Mouse (Mus musculus): ENCODE measurements around the gene Nek9. TPM values are rescaled to one million over a fixed set of nuclear protein-coding genes. Genes with fewer than 3 reads are reported as not detected.

Nek9 gene
- polyA plus RNA-seq, 1 experiment = 11.1 TPM

DNA sequence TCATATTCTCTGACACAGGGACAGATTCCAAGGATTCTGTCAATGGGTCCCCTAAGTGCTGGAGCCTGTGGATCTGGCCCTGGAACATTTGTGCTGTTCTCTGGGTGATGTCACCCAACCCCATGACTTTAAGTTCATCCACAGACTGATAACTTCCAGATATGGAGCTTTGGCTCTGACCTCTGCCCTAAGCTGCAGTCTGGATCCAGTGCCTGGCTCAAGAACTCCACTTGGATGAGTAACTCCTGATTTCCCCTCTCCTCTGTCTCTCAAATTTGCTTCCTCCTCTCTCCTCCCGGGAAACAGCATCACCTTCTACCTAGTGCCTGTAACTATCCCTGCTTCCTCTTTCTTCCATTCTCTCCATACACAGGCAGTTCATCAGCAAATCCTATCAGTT lies 41.1 kb upstream of the Nek9 start:
- Histone ChIP-seq H3K27me3 (ENCODE audit: control insufficient read depth, insufficient read depth, low read length) (no peaks in the 10 kb centered on the region), H3K27ac (ENCODE audit: insufficient read depth, low read depth, low read length) (peak overlapping the region; percentile 58), H3K36me3 (ENCODE audit: control insufficient read depth, insufficient read depth, low read length) (no peaks in the 10 kb centered on the region), H3K4me3 (ENCODE audit: low read depth, low read length) (no peak overlapping the region), H3K4me1 (ENCODE audit: control insufficient read depth, insufficient read depth, insufficient read length, low read length) (peaks cover 13% of the 10 kb centered on the region; the same call in 1 of the 2 replicates)
- WGBS = 33% methylated on average over 1 of the region's 1 CpGs
- TF ChIP-seq POLR2A (IDR thresholded peaks at IDR 0.05; ENCODE audit: low read depth, low read length) = no peak

- peaks cover 8% of the 10 kb centered on the region; the same call in 1 of the 2 replicates for H3K4me1 ChIP-seq (ENCODE audit: control insufficient read depth, insufficient read depth, insufficient read length, low read length)
- no peak for TF ChIP-seq POLR2A (IDR thresholded peaks at IDR 0.05; ENCODE audit: low read depth, low read length)
- TF ChIP-seq CTCF (IDR thresholded peaks at IDR 0.05; ENCODE audit: extremely low read depth, insufficient read length, insufficient replicate concordance, low read depth, low read length) = peak; percentile 31; the same call in 1 of the 2 replicates
- no peaks in the 10 kb centered on the region for H3K27me3 ChIP-seq (ENCODE audit: control insufficient read depth, insufficient read depth, low read length)
- 89% methylated on average over 2 of the region's 2 CpGs for WGBS
- no peaks in the 10 kb centered on the region for H3K36me3 ChIP-seq (ENCODE audit: control insufficient read depth, insufficient read depth, low read length)
- H3K4me3 ChIP-seq (ENCODE audit: low read depth, low read length) = no peak overlapping the region
- no peak overlapping the region for H3K27ac ChIP-seq (ENCODE audit: insufficient read depth, low read depth, low read length)
These were observed 39.1 kb upstream of the Nek9 start for GRCm38 (mm10) chr12:85378271-85378670.

GRCm38 (mm10) chr12:85374561-85375272 lies 35.6 kb upstream of the Nek9 start, which contains the start of gene Tmed10:
Gene Tmed10 (minus strand): TSS chr12:85374847.
- WGBS = under 1% methylated on average over 37 of the region's 37 CpGs
- Histone ChIP-seq H3K4me1 (ENCODE audit: control insufficient read depth, insufficient read depth, insufficient read length, low read length) (peaks cover 13% of the 10 kb centered on the region; the same call in 1 of the 2 replicates), H3K27ac (ENCODE audit: insufficient read depth, low read depth, low read length) (peak within 1 kb of the TSS; percentile 95), H3K4me3 (ENCODE audit: low read depth, low read length) (peak within 1 kb of the TSS; percentile 87), H3K36me3 (ENCODE audit: control insufficient read depth, insufficient read depth, low read length) (no peaks in the 10 kb centered on the region), H3K27me3 (ENCODE audit: control insufficient read depth, insufficient read depth, low read length) (no peaks in the 10 kb centered on the region)
- TF ChIP-seq CTCF (IDR thresholded peaks at IDR 0.05; ENCODE audit: extremely low read depth, insufficient read length, insufficient replicate concordance, low read depth, low read length) (no peak), POLR2A (IDR thresholded peaks at IDR 0.05; ENCODE audit: low read depth, low read length) (peak; percentile 44)

- no peaks in the 10 kb centered on the region for H3K36me3 ChIP-seq (ENCODE audit: control insufficient read depth, insufficient read depth, low read length)
- H3K4me1 ChIP-seq (ENCODE audit: control insufficient read depth, insufficient read depth, insufficient read length, low read length) = peaks cover 13% of the 10 kb centered on the region; the same call in 1 of the 2 replicates
- under 1% methylated on average over 53 of the region's 53 CpGs for WGBS
- TF ChIP-seq POLR2A (IDR thresholded peaks at IDR 0.05; ENCODE audit: low read depth, low read length) (no peak; the same call in none of the 2 replicates), CTCF (IDR thresholded peaks at IDR 0.05; ENCODE audit: extremely low read depth, insufficient read length, insufficient replicate concordance, low read depth, low read length) (no peak)
- peak overlapping the region; percentile 87 for H3K4me3 ChIP-seq (ENCODE audit: low read depth, low read length)
- H3K27ac ChIP-seq (ENCODE audit: insufficient read depth, low read depth, low read length) = peak overlapping the region; percentile 95
- H3K27me3 ChIP-seq (ENCODE audit: control insufficient read depth, insufficient read depth, low read length) = no peaks in the 10 kb centered on the region
These were observed 34.7 kb upstream of the Nek9 start for GRCm38 (mm10) chr12:85373591-85374560.

DNA sequence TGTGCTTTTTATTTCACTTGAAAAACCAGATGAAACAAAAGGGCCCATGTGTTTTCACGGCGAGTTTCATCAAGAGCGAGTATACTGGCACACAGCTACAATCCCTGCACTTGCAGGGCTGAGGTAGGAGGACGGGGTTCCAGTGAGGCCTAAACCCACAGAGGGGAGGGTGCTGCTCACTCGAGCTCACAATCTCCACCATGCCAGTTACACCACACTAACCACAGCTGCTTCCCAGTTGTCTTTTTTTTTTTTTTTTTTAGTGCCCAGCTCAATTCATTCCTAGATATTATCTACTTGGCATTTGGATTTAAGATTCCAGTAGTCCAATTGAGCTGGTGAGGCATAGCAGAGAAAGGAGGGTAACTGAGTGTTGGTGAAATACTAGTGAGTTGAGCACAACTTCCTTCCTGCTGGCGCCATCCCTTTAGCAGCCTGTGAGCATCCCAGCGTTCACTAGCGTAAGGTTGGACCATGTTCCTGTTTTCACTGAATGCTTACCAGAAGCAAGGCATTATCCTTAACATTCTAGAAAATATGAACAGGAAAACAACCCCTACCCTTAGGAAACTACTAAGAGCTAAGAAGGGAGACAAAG lies 33.0 kb upstream of the Nek9 start:
- WGBS = 29% methylated on average over 8 of the region's 8 CpGs
- Histone ChIP-seq H3K4me3 (ENCODE audit: low read depth, low read length) (no peak overlapping the region), H3K27ac (ENCODE audit: insufficient read depth, low read depth, low read length) (peak overlapping the region; percentile 20; the same call in 1 of the 2 replicates), H3K27me3 (ENCODE audit: control insufficient read depth, insufficient read depth, low read length) (no peaks in the 10 kb centered on the region), H3K36me3 (ENCODE audit: control insufficient read depth, insufficient read depth, low read length) (no peaks in the 10 kb centered on the region), H3K4me1 (ENCODE audit: control insufficient read depth, insufficient read depth, insufficient read length, low read length) (peaks cover 9% of the 10 kb centered on the region; the same call in 1 of the 2 replicates)
- TF ChIP-seq POLR2A (IDR thresholded peaks at IDR 0.05; ENCODE audit: low read depth, low read length) (no peak), CTCF (IDR thresholded peaks at IDR 0.05; ENCODE audit: extremely low read depth, insufficient read length, insufficient replicate concordance, low read depth, low read length) (no peak)

DNA sequence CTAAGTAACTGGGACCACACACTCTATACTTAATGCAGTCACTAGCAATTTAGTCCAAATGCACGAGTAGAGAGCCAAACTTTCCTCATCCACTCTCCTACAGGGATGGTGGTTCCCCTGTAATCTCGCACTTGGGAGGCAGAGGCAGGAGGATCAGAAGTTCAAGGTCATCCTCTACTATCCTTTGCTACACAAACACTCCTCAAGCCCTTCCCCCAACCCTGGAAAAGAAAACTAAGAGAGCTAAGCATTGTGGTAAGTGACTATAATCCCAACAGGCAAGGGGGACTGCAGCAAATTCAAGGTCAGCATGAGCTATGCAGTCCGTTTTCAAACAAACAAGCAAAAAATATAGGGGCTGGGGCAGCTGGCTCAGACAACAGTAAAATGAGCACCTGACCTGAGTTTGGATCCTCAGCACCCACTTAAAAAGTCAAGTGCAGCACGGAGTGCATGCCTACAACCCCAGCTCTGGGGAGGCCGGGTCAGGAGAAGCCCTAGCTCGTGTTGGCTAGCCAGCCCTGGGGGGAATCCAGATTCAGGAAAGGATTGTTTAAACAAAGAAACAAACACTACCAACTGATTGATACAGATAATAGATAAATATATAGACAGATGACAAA lies 29.4 kb upstream of the Nek9 start:
- no peak overlapping the region for H3K27ac ChIP-seq (ENCODE audit: insufficient read depth, low read depth, low read length)
- peaks cover 13% of the 10 kb centered on the region for H3K4me1 ChIP-seq (ENCODE audit: control insufficient read depth, insufficient read depth, insufficient read length, low read length)
- H3K4me3 ChIP-seq (ENCODE audit: low read depth, low read length) = no peak overlapping the region
- H3K36me3 ChIP-seq (ENCODE audit: control insufficient read depth, insufficient read depth, low read length) = no peaks in the 10 kb centered on the region
- H3K27me3 ChIP-seq (ENCODE audit: control insufficient read depth, insufficient read depth, low read length) = no peaks in the 10 kb centered on the region
- TF ChIP-seq POLR2A (IDR thresholded peaks at IDR 0.05; ENCODE audit: low read depth, low read length) (no peak), CTCF (IDR thresholded peaks at IDR 0.05; ENCODE audit: extremely low read depth, insufficient read length, insufficient replicate concordance, low read depth, low read length) (no peak)
- WGBS = 58% methylated on average over 6 of the region's 6 CpGs
